Mouse (Mus musculus): ENCODE measurements around the gene Akap7. TPM values are rescaled to one million over a fixed set of nuclear protein-coding genes. Genes with fewer than 3 reads are reported as not detected.

Gene Akap7
- polyA plus RNA-seq, 1 experiment: 30.8 TPM

DNA sequence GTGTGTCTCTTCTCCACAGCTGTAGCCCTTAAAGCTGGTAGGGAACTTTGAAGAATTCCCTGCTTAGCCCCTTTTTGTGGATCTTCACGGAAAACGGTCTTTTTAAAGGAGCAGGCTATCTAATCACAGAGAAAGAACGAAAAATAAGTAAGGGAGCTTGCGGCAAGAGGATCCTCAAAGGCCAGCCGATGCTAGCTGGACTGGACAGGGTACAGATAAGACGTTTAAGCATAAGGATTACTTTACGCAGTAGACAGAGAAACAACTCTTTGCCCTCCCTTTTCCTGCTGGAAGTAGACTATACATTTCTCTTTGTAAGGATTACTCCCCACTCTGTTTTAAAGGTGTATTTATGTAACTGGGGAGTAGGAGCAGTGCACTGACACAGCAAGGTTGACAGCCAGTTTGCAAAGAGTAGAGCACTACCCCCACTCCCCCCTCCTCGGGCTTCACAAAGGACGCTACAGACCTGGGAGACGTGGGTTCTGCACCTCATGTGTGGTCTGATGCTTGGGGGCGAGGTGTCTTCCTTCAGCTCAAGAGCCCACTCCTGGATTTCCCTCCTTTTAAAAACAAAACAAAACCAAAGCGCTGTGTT lies 9.9 kb downstream of the Akap7 start:
- peak; percentile 26 for DNase-seq (ENCODE audit: low spot score)

DNA sequence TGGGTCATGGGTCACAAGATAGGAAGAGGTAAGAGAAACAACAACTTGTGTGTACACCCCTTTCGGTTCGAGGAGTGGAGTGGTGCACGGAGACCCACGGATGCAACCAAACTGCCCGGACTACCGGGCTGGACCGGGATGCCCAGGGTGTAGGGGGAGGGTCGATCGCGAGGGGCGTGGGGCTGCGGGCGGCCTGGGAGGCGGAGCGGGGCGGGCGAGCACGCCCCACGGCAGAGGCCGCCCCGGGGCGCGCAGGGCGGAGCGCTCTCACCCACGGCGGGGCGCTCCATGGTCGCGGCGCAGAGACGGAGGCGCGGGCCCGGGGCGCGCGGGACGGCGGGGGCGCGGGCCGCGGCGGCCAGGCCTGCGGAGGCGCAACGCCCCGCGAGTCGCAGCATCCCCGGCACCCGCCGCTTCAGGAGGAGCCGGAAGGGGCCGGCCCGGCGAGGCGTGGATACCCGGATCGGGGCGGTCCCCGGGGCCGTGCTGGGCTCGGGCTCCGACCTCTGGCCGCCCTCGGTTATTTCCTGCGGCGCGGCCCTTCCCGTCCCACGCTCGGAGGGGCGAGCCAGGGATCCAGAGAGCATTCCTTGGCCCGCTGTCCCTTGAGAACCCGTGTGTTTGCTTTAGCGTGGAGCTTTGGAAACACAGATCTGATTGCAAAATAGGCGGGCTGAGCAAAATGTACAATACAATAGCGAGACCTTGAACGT lies 10.9 kb downstream of the Akap7 start:
- DNase-seq (ENCODE audit: low spot score): peak; percentile 92

DNA sequence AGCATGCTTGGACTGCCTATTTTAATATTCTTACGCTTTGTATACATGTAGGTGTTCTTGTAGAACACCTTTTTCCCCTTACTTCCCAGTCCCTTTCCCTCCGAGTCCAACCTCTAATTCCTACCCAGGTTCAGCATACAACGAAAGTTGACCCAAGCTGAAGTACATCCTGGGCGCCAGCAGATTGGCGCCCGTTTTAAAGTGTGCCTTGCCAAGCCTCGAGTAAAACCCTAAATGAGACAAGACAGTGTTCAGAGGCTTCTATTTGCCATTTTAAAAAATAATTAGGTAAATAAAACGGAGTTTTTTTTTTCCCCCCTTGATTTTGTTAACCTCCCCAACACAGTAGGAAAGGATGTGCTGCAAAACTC lies 11.4 kb downstream of the Akap7 start:
- no peak for DNase-seq (ENCODE audit: low spot score)

DNA sequence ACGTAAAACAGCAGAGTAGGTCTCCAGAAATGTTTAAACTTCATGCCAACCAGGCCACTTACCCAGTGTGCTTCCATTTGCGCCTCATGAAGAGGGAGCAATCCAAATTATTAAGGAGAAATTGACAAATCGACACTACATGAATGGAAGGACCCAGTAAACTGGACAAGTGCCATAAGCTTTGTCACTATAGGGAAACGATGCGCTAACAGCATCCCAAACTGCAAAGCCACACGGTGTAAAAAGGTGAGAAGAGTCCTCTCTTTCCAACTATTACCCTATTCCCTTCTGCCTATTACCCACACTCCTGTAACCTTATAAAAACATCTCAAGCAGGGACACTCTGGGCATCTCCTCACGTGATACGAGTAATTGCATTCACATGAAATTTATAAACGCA lies 11.8 kb downstream of the Akap7 start:
- no peak for DNase-seq (ENCODE audit: low spot score)

DNA sequence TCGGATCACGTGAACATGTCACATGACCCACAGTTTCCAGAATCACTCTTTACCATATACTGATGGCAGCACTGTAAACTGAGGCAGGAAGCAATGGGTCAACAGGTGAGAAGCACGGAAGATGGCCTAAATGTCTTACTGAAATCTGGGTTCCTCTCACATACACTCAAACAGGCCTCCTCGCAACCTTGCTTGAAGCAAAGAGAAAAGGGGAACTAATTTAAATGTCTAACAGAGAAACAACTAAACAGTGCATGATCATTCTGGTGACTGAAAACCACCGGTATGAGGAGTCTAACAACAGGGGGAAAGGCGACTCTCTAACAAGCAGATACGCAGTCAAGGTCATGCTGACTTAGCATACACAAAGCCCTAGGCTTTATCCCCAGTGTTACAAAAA lies 12.7 kb downstream of the Akap7 start:
- DNase-seq (ENCODE audit: low spot score): no peak

DNA sequence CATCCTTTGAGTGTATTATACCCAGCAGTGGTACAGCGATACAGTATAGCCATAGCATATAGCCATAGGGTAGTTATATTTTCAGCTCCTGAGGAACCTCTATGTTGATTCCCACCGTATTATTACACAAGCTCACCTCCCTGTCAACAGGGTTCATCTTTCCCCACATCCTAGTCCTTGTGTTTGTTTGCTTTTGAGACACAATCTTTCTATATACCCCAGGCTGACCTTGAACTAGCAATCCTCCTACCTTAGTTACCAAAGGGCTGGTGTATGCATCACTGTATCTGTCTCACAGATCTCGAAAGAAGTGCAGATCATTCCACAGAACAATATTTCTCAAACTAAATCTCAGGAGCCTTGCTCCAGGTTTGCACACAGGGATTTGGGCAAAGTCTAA lies 13.9 kb downstream of the Akap7 start:
- no peak for DNase-seq (ENCODE audit: low spot score)

DNA sequence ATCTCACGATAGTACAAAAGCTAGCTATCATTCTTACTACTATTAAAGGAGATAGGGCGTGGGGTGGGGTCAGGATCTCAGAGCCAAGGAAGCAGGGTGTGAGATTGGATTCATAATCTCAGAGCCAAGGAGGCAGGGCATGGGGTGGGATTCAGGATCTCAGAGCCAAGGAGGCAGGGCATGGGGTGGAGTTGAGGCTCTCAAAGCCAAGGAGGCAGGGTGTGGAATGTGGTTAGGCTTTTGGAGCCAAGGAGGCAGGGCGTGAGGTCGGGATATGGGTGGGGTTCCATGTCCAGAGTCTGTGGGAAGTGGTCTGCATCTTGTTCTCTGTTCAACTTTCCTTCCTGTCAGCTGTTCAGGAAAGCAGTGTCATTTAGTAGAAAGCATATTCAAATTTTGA lies 16.6 kb downstream of the Akap7 start:
- DNase-seq (ENCODE audit: low spot score): no peak

DNA sequence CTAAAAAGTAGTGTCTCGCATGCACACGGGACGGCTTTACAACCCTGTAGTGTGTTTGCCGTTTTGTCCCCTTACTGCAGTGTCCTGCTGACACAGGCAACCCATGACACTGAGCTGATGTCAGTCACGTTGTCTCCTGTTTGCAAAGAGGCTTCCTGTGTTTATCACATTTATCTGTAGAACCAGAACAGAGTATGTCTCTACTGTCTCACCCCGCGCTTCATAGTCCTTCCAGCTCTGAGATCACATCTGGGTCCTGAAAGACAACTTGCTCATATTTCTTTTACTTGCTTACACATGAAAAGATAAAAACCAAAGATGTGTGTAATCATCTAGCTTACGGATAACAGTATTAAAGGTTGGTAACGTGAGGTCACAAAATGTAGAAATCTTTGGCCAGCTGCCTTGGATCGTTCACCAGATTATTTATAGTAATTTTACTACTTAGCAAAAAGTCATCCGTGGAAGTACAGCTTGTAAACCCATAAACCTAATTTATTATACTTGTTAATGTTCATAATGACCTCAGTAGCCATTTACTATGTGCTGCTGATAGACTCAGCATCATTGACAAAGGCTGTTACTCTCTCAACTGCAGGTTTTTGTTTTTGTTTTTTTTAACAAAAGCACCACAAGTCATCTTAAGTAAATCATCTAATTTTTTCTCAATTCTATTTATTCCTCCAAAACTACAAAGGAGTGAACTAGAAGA lies 22.4 kb downstream of the Akap7 start:
- DNase-seq (ENCODE audit: low spot score): no peak

DNA sequence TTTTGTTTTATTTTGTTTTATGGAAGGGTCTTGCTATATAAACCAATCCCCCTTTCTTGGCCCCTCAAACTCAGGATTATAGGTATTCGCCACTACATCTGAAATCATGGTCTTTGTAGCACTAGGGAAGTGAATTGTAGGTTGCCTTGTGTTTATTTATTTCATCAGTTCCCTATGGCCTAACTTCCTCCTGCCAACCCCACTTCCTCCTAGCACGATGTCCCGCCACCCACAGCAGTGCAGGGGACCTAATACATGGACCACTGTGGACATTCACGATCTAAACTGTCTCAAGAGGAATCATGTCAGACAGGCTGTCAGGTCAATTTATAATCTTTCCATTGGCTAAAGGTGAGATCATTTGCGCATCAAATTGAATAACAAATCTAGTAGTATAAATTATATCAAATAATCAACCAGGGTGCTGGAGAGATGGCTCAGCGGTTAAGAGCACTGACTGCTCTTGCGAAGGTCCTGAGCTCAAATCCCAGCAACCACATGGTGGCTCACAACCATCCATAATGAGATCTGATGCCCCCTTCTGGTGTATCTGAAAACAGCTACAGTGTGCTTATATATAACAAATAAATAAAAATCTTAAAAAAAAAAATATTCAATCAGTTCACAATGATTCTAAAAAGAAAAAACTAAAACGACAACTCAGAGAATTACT lies 23.1 kb downstream of the Akap7 start:
- no peak for DNase-seq (ENCODE audit: low spot score)

DNA sequence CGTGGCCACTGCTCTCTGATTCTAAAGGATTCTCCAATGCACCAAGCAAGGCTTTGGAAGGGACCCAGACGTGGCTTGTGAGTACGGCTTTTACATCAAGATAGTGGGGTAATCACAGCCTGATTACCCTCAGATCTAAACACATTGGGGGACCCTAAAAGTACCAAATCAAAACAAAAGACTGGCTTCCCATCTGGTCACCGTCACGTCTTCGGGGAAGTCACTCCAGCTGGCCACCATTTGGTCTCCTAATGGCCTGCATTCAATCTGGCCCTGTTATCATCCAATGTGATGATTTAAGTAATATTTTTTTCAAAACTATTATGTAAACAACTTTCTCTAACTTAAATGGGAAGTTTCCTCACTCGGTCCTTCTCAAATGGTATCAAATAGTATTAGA lies 24.3 kb downstream of the Akap7 start:
- DNase-seq (ENCODE audit: low spot score): no peak

DNA sequence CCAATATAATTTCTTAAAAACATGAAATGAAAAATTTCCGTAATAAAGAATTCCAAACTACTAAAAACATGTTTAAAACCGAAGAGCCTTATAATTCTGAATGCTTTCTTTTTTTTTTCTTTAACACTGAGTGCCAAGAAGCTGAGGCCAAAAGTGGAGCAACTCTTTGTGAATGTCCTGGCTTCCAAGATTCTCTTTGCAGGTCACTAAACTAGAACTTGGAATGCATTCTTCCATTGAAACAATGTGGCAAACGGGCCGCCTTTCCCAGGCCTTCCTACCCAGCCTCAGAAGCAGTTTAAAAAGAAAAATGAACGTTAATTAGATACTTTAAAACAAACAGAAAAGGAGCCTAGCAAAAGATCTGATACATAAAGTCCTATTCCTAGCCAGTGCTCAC lies 27.5 kb downstream of the Akap7 start:
- DNase-seq (ENCODE audit: low spot score): no peak

DNA sequence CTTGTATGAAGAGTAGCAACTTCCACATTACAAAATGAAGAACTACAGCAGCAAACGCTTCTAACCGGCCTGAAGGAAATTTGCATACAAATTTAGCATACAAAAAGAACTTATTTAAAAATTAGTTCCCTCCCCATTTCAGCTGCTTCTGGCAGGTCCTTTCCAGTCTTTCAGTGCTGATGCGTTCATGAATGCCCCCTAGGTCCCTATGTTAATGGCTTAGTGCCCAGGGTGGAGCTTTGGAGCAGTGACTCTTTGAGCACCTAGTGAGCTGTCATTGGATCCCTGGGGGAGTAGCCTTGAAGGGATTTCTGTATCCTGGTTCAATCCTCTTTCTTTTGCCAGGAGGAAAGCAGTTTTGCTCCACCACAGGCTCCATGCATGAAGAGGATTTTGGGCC lies 28.3 kb downstream of the Akap7 start:
- DNase-seq (ENCODE audit: low spot score): no peak

DNA sequence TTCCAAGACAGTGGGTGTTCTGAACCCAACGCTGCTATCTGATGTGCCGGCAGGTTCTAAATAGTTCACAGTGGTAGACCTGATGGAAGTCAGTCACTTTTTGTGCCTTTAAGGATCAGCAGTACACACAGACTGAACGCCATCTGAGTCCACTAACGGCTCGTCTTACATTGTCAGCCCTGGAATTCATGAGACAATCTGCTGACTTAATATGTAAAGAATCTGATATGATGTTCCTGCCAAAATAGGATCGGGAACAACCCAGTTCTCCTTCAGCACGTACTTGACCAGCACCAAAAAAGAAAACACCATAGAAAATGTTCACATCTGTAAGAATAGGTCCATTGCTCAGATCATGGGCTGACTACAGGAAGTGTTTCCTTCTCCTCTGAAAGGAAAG lies 32.2 kb downstream of the Akap7 start:
- DNase-seq (ENCODE audit: low spot score): no peak

DNA sequence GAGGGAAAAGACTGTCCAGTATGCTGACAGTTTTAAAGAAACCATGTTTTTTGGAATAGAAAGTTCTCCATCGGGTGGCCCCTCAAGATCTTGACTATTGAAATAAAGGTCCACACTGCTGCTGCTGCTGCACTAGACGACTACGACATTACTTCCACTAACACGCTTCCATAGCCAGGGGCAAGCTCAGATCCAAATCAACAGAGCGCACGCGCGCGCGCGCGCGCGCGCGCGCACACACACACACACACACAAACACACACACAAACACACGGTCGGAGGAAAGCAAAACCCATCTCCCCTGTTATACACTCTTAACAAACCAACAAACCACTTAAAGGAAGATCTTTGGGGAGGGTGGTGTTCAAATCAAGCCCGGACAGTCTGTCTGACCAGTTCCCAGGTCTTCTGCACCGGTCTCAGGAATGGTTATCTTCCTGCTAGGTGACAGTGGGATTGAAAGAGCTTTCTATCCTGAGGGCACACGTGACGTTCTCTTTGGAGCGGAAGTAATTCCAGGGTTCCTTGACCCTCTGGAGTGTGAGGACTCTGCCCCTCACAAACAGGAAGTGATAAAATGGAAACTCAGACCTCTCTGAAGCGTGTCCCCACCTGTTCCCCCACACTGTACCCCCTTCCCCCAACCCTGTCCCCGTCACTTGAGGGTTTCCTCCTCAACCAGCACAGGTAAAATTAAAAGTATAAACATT lies 32.9 kb downstream of the Akap7 start:
- no peak for DNase-seq (ENCODE audit: low spot score)

DNA sequence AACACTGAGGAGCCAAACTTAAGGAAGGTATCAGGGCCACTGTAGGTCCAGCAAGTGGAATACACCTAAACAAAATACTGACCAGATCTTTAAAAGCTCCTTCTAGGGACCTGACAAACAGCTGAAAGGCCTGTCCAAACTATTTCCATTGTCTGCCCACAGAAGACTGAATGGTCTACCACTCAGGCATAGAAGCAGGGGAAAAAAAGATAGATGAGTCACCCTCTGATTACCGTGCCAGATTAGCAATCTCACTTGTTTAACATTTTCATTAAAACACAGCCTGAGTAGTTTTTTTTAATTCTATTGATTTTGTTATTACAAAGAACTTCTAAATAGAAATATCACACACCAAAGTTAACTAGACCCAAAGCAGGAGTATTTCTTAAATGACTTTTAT lies 33.9 kb downstream of the Akap7 start:
- DNase-seq (ENCODE audit: low spot score): no peak

DNA sequence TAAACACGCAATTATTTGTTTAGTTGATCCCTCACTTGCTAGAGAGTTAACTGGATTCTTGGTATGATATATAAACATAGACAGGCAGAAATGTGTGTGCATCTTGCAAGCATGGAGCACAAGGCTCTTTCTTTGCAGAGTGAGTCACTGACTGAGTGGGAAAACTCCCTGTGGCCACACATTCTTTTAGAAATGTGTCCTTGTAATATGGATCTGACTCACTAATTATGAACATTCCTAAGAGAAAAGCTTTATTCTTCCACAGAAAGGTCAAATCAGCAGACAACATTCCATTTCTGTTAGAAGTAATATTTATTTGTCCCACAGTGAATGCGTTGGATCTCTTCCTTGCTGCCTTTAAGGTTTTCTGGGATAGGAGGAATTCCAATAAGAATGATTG lies 35.9 kb downstream of the Akap7 start:
- DNase-seq (ENCODE audit: low spot score): no peak

DNA sequence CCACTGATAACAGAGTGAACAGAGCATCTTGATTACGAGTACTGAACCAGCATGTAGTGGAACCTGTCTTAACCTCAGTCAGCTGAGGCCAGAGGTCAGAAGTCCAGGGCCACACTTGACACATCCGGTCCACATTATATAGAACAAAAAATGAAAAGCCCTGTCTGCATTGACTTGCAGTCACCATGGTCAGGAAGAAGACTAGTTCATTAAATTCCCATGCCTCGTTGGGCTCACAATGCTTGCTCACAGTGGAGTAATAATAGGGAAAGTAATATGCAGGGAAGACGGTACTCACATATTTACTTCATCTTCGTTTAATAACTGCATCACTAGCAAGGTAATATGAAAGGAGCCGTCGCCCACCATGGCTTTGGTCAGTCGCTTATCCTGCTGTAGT lies 36.5 kb downstream of the Akap7 start:
- DNase-seq (ENCODE audit: low spot score): no peak

DNA sequence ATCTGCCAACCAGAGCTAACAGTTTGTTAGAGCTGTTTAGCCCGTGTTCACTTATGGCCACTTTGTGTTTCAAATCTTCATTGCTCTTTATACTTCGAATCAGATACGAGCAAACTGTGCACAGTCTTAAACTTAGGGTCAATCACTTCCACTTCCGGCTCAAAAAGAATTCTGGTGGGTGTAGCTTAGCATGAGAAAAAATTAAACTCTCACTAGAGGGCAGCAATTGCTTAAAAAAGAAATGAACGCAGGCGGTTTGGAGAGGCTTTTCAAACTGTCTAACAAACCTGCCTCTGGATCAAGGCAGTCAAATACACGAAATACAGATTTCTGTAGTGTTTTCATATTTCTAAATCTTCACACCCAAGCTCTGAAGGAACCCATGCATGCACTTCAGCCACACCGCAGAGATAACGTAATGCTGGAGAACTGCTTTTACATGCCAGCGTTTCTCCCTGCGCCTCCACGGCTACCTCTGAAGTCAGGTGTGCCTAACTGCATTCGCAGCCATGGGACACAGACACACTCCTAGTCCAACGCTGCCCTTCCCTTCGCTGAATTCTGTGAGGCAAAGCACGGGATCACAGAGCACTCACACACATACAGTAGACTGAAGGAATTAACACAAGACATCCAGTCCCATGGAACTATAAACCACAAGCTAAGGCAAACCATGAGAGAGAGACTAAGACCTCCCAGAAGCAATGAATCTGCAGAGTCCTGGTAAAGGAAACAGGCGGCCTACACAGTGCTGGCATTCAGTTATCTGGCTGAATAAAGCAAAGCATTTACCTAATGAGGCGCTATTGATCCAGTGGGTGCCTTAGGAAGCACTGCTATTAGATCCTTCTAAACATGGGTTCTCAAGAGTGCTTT lies 39.0 kb downstream of the Akap7 start:
- no peak for DNase-seq (ENCODE audit: low spot score)

DNA sequence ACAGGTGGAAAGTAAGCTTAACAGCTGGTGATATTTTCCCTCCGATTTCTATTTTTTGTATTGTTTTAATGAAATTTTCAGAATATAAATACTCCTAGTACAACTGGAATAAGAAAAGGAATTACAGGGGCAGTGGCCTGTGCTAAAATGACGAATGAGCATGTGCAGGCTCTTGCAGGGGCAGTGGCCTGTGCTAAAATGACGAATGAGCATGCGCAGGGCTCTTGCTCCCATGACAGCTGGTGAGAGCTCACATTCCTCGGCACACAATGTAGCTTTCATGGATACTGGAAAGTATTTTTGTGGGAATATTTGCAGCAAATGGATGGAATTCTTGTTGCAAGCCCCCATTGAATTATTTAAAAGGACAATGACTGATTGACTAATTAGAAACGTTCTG lies 46.5 kb downstream of the Akap7 start:
- no peak for DNase-seq (ENCODE audit: low spot score)

DNA sequence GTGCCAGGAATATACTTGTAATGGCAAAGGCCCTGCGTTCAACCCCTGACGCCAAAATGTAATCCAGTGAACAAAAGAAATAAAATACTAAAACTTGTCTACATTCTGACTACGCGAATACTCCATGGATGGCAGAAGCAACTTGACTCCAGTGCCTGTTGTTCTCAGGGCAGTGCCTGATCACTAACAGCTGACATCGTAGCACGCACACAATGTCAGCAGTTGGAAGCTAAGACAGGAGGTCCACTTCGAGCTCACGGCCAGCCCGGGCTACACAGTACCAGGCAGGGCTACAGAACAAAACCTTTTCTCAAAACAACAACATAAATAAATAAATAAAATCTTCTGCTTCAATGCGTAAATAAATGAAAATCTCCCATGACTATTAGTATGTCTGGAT lies 46.9 kb downstream of the Akap7 start:
- DNase-seq (ENCODE audit: low spot score): no peak

DNA sequence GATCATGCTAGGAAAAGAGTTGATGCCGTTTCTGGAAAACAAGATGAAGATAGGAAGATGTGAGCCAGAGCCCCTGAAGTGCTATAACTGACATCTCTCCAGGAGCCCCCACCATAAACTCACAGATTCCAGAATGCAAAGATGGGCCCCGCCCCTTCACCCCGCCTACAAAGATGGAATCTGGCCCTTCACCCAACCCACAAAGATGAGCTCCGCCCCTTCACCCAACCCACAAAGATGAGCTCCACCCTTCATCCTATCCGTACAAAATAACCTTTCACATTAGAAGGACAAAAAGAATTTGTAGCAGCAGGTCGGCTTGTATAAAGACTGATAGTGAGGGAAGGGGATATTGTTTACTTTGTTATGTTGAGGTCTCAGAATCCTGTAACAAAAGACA lies 49.5 kb downstream of the Akap7 start:
- no peak for DNase-seq (ENCODE audit: low spot score)

Measured in urinary bladder, adult 2 months (tissue).